Mouse (Mus musculus) megakaryocyte, adult 5-6 weeks (primary cell): ENCODE results near the gene Mink1. TPM values are rescaled to one million over a fixed set of nuclear protein-coding genes. Genes with fewer than 3 reads are reported as not detected.
A peak's percentile ranks its signal among the peaks of the same experiment; 100 is the strongest.
"Not testable (repeated sequence)": the region's sequence is repeated elsewhere in the genome, so short reads cannot be mapped to it uniquely, and the experiment has no call there.

Experiments used
- ATAC-seq: 2 replicates; pipeline ENCODE4 v1.8.0; 2016; ENCODE audit warnings: mild to moderate bottlenecking, inconsistent platforms; ENCODE audit not compliant: poor library complexity, severe bottlenecking
- total RNA-seq, 2 experiments: library from RNA; stranded (forward) in 1 of 2; stranded (reverse) in 1 of 2; fragments of 153-499, 151-499 nt in 1 of 2; fragments of 221-1000, 200-1000 nt in 1 of 2; gene quantifications; 2 replicates each; pipeline versions ENCODE4 v1.2.3 to v1.2.4; 2015 to 2017

Mink1 gene
- total RNA-seq (2015): 20.6 and 21.3 TPM in 2 replicates
- 12.7 and 17.5 TPM in 2 replicates for total RNA-seq (2017)

DNA sequence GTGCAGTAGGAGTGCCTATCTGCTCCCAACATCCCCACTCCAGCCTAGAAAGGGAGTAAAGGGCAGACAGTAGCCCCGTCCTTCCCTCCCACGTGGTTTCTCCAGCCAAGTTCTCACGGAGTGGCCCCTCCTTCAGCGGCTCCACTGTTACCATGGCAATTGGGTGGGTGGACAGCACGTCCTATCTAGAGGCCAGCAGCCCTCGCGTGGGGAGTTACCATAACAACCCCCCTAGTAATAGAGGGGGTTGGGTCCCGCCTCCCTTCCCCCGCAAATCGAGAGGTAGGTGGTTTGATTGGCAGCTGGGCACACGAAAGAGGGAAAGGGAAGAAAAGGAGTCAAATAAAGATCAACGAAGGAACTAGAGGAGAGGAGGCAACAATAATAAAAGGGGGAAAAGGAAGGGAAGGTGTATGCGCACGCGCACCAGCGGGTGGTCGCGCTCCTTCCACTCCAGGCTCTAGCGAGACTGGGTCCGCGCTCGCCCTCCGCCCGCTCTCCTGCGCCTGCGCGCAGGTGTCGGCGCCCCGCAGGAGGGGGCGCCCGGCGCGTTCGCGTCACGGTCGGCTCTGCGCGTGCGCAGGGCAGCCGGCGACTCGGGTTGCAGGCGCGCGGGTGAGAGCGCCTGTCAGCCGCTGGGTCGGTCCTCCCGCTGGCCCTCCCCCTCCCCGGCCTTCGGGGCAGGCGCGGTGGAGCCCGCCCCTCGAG lies at the start of gene Mink1:
Gene Mink1 (plus strand): TSS at position 595 of the 708 bp plus-strand sequence.
- peak; percentile 76 for ATAC-seq

DNA sequence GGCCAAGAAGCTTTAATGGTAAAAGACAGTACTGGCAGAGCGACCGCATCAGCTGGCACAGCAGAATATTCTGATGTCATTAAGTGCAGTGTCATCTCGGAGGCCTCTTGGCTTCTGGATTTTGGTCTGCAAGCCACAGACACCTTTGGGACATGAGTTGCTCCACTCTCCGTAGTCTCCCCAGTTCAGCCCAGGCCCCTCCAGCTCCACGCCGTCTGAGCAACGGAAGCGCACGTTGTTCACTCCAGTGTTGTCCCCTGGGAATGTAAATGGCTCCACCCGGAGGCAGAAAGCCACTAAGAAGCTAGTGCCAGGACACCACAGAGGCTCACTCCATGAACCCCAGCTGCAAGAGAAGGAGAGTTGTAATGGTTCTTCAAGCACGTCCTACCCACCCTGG lies 49.2 kb upstream of the Mink1 start:
- ATAC-seq: no peak

DNA sequence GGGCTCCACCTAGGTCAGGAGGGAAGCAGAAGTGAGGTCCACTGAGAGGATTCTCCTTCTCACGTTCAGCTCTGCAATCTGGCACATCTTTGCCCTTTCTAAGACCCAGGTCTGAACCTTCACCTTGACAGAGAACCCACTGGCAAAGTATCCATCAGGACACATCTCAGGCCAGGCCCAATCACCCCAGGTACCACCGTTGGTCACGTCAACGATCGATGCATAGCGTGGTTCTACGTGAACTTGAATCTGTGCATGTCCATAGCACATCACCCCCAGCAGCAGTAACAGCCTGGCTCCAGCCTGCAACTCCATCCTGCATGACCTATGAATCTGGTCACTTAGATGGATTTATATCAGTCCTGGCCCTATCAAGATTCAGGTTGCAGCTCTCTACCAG lies 48.4 kb upstream of the Mink1 start, which contains the start of gene Vmo1:
Gene Vmo1 (minus strand): TSS at position 329 of the 400 bp plus-strand sequence.
- ATAC-seq: no peak

DNA sequence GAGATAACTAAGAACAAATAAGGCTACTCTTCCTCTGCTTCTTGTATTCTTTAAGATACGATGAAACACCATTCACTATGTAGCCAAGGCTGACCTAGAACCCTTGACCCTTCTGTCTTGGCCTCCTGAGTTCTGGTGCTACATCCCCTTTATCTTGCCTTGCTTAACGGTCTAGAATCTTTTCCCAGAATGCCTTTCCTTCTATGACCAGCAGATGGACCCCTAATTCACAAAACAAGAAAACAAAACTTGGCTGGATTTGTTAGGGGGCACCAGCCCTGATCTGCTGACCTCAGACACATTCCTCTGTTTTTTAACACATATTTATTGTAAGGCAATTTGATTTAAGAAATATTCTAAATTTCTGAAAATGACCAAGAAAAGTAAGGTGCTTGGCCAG lies 46.3 kb upstream of the Mink1 start:
- ATAC-seq: 0 out of 2 replicates have a peak, but pooled peaks have one; percentile 45

DNA sequence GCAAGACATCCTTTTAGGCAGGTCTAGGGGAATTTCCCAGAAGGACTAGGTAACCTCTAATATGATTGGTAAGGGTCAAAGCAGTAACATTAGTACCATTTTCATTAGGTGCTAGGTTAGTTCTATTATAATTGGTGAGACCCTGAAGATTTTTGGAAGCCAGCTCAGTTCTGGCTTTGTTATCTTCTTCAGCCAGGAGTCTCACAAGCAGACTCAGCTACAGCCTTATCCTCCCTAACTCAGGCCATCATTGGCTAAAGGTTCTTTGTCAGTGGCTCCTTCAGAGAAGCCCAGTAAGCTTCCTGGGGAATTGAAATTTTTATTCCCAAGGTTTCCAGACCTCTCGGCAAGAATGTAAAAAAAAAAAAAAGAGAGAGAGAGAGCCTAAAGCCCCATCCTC lies 44.2 kb upstream of the Mink1 start:
- ATAC-seq: no peak

DNA sequence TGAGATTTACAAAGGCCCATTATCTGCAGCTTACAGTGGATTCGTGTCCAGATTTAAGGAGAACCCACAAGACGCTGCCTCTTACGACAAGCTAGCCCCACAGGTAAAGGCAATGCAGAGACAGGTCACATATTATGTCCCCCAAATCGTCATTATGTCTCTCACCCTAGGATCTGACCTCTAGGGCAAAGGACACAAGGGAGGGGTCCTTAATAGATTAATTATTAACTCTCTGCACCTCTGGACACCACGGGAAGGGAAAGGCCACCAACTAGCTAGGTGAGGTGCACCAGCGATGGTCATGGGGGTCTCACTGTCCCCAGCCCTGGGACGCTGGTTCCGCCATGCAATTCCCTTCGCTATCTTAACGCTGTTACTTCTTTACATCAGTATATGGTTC lies 43.8 kb upstream of the Mink1 start, which contains the start of gene Gltpd2:
Gene Gltpd2 (plus strand): TSS at position 274 of the 400 bp plus-strand sequence.
- no peak for ATAC-seq

DNA sequence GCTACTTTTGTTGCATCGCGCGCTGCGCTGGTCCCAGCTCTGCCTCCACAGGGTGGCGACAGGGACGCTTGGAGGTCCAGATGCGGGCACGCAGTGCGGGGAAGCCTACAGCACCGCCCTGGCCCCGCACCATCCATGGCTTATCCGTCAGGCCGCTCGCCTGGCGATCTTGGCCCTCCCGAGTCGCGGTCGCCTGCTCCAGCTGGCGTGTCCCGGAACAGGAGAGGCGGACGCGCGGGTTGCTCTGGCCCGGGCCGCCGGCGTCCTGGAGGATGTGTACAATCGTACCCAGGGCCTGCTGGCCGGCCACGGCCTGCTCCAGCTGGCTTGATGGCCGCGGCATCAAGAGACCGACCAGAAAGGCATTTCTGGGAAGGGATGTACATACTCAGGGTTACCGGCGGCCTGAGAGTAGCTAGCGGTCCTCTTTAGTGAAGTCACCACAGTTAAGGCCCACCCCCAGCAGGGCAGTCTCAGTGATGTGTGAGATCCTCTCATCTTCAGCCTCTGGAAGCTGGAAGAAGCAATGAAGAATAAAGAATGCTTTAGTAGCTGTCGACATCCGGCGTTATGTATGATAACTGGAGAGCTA lies 42.4 kb upstream of the Mink1 start:
- ATAC-seq: no peak

DNA sequence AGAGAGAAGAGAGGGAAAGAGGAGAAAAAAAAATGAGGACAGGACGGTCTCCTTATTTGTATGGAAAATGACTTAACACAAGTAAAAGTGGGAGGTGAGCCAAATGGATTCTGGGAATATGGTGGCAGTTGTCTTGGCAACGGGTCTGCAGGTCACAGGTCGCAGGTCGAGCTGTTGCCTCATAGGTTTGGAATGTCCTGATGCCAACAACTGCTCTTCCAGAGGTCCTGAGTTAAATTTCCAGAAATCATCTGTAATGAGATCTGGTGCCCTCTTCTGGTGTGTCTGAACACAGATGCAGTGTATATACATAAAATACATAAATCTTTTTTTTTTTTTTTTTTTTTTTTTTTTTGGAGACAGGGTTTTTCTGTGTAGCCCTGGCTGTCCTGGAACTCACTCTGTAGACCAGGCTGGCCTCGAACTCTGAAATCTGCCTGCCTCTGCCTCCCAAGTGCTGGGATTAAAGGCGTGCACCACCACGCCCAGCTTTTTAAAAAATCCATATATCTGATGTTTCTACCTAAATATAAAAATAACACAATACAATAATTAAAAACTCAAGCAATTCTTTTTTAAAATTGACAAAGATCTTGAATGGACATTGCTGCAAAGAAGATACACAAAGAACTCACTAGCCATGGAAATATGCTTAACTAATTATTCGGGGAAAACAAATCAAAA lies 39.2 kb upstream of the Mink1 start:
- ATAC-seq: not testable (repeated sequence)

DNA sequence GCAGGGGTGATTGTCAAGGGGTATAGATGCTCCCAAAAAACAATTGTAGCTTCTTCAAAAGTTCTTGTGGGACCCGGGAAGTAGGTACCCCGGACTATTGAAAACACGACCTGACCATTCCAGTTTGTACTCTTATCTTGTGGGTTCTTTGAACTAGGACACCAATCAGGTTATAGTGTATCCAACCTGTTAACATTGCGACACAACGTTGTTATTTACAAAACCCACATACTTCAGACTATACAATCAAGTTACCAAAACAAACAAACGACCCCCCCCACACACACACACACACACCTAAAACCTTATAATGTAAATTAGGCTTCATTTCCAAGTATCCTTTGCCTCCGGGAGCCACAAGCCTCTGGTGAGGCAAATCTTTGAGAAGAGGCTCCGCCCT lies 37.9 kb upstream of the Mink1 start:
- 0 out of 2 replicates have a peak, but pooled peaks have one; percentile 3 for ATAC-seq

DNA sequence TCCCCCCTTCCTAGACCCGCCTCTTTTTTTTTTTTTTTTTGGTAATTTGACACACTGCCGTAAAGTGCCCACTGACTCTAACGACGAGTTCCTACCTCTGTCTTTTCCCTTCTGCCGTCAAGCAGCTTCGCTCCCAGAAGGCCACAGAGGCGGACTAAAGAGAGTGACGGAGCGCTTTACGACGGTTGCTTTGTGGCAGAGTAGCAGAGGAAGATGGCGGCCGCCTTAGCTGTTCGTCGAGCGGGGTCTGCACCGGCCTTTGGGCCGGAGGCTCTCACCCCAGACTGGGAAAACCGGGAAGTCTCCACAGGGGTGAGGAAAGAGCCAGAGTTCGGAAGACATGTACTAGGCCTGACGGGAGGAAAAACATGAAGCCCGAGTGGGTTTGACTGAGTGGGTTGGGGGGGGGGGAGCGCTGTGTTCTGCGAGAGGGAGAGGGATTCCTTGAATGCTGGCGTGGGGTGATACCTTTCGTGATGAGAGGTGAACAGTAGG lies 37.5 kb upstream of the Mink1 start, which contains the start of gene Psmb6:
Gene Psmb6 (plus strand): TSS at position 184 of the 495 bp plus-strand sequence.
- ATAC-seq: peak; percentile 100

DNA sequence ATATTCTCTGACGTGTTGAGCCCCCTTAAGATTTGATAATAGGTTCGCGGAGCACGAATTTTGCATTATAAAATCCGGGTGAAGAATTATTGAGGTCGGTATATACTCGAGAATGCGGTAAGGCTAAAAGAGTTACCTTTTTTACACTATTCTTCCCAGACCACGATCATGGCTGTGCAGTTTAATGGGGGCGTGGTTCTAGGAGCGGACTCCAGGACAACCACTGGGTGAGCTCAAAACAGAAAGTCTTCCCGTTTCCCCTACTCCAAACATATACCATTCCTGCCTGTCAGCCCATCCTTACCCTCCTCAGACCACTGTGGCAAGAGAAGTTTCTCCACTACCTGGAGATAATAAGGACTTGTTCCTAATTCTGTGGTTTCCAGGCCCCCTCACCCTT lies 37.0 kb upstream of the Mink1 start:
- ATAC-seq: no peak

DNA sequence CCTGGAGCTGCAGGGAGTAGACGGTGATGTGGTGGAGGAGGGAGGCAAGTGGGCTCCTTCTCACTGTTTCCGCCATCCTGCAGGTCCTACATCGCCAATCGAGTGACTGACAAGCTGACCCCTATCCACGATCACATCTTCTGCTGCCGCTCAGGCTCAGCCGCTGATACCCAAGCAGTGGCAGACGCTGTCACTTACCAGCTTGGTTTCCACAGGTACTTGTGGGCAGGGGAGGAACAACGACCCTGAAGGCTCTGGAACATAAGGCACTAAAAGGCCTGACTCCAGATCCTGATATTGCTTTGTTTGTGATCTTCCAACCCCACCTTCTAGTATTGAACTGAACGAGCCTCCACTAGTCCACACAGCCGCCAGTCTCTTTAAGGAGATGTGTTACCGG lies 36.5 kb upstream of the Mink1 start:
- ATAC-seq: no peak

DNA sequence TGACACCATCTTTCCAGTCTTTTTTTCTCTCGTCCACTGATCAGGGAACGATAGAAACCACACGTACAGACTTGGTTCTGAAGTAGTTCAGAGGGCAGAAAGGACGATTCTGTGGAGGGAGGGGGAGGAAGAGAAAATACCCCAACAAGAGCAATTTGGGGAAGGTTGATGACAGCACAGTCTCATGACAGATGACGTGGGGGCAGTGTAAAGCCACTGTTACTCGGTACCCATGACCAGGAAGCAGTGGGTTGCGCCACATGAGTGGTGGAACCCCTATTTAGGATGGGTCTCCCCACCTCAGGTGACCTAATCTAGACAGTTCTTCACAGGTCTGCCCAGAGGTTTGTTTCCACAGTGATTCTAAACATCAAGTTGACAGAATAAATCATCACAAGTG lies 34.1 kb upstream of the Mink1 start:
- no peak for ATAC-seq

DNA sequence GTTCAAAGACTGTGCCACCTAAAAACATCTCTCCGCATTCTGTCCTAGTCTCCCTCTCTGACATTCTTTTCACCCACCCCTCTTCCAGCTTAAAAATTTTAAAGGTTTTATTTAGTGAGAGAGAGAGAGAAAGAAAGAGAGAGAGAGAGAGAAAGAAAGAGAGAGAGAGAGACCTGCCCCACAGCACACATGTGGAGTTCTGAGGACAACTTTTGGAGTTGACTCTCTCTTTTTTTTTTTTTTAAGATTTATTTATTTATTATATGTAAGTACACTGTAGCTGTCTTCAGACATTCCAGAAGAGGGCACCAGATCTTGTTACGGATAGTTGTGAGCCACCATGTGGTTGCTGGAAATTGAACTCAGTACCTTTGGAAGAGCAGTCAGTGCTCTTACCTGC lies 31.6 kb upstream of the Mink1 start:
- not testable (repeated sequence) for ATAC-seq

DNA sequence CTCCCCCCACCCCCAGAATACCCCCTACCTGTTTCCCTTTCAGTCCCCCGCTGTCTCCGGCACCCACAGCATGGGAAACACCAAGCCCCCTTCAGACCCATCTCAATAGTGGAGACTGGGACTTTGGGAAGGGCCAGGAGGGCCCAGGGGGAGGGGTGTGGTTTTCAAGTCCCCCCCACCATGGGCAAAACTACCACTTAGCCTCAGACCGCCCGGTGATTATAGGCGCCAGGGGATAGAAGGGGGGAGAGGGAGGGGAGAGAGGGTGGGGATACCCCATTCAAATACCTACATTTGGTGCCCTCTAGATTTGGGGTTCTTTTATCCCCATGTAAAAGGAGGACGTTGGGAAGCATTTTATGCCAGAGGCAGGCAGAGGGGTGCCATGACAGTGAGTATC lies 29.8 kb upstream of the Mink1 start, which contains the start of gene Gm40193:
Gene Gm40193 (minus strand): TSS at position 101 of the 400 bp plus-strand sequence.
- ATAC-seq: no peak

DNA sequence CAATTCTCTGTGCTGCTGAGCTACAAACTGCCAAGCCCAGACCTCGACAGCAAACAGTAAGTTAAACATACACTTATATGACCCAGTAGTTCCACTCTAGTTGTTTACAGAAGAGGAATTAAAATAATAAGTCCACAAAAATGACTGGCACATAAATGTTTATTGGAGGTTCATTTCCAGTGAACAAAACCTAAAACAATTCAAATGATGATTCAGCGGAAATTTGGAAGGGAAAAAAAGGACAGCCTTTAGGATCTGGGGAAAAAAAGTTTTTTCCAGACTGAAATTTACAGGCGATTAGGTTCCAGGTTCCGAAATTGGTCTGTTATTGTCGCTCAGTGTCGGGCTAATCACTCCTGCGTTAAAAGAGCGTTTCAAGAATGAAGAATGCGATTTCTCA lies 23.3 kb upstream of the Mink1 start:
- no peak for ATAC-seq

DNA sequence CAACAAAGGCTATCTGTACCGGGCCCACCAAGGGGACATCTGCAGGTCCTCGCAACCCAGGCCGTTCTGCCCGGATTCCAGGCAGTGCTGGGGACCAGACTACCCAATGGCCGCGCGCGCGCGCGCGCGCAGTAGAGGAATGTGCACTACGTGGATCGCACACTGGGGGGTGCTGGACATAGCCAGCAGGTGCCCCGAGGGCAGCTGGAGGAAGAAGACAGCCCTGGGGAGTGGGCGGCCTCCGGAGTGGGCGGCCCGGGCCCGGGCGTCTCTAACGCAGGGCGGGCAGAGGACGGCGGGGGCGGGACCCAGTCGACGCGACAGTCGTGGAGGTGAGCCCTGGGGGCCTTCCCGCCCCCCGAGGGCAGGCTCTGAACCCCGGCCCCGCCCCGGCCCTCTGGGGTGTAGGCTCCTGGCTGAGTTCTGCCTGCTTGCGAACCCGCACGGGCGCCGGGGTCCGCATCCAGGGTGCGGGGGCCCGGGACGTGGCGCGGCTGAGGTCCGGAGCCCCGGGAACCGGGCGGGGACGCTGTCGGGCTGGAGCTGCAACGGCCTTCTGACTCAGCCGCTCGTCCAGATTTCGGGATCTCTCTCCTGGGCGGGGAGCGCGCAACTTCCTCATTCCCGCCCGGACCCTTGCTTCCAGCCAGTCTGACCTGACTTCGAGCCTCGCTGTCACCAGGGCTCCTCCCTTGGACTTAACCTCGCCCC lies 22.6 kb upstream of the Mink1 start, which contains the start of gene Pld2:
Gene Pld2 (plus strand): TSS at position 188 of the 711 bp plus-strand sequence.
- ATAC-seq: peak; percentile 94

DNA sequence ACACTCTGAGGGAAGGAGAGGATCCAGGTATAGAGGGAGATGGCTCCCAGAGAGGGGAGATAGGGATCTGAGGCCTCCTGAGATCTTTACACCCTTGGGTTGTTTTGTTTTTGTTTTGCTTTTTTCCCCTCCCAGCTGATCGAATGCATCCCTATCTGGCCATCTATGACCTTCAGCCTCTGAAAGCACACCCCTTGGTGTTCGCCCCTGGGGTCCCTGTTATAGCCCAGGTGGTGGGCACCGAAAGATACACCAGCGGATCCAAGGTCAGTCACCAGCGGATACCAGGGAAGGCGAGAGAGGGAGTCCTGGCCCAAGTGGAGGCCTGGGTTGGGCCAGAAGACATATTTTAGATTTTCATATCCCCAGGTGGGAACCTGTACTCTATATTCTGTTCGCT lies 21.8 kb upstream of the Mink1 start:
- no peak for ATAC-seq

DNA sequence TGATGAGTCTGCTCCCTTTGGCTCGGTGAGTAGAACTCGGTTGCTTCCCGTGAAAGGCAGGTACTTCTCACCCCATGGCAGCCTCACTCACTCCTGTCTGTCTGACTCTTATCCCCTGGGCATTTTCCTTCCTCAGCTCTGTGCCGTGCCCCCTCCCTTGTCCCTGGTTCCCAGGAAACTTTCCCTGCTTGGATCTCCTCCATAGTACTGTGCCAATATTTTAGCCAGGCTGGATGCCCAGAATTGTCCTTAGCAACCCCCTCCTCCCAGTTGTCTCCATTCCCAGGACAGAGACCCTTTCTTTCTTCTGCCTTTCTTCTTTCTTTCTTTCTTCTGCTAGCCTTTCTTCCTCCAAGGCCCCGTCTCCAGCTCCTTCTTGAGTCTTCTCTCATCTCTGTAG lies 21.3 kb upstream of the Mink1 start:
- ATAC-seq: no peak

DNA sequence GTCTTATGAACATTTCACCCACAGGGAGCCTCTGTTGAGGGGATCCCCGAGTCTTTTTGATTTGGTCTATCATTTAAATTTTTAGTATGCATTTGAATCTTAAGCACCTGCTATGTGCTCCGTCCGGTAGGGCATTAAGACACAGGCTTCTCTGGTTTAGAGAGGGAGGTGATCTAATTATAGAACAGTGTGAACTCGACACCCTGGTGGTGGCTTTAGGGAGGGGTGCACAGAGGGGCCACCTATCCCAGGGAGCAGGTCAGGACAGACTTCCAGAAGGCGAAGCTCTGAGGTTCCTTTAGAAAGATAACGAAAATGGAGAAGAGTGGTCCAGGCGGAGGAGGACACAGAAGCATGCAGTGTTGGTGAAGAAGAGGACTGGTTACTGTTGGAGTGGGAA lies 18.2 kb upstream of the Mink1 start:
- no peak for ATAC-seq

DNA sequence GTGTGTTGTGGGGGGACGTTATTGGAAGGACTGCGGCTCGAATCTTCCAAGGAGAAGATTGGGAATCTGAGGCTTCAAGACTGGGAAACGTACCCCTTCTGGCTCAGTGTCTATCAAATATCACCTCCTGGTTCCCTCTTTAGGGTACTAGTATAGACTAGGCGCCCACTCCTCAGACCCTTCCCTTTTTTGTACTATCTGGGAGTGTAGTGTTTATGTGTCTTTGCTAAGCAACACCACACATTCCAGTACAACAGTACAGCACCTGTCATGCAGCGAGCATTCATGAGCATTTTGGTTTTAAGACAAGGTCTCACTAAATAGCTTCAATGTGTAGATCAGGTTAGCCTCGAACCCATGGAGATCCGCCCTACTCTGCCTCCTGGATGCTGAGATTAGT lies 11.2 kb upstream of the Mink1 start:
- ATAC-seq: no peak
